Mouse (Mus musculus): ENCODE data around the gene Ltv1. TPM values are rescaled to one million over a fixed set of nuclear protein-coding genes. Genes with fewer than 3 reads are reported as not detected.

Gene Ltv1
- polyA plus RNA-seq, 1 experiment from 2014 or later, result 78.5 TPM

DNA sequence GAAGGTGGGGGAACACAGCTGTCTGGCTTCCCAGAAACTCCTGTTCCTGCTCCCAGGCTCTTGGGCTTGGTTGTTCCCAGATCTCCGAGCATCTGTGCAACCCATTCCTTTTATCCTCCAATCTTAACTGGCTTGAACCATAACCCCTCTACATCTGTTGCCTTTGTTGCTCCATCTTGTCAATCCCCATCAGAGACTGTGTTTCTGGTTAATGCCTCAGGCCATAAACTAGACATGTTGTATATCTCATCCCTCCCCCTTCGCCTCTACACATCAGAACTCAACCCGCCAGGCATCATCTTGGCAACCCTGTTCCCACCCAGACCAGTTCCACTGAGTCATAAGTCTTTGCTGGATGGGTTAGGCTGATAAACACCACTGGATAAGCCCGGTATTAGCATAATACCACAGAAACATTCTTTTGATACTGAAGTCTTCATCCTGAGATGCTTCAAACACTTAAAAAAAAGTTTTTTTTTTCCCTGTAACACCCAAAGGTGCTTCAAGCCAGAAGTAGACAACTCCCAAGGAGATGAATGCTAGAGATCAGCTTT, 40.1 kb downstream of the Ltv1 start:
- H3K9me3 ChIP-seq (ENCODE audit: control insufficient read depth, low read length), result no peaks in the 10 kb centered on the region
- H3K4me2 ChIP-seq (ENCODE audit: low read depth), result no peak overlapping the region
- no peak overlapping the region for H3K27ac ChIP-seq (ENCODE audit: low read depth, low read length)
- H3K4me1 ChIP-seq (ENCODE audit: control insufficient read depth, insufficient read depth, low read length), result no peaks in the 10 kb centered on the region
- H3K36me3 ChIP-seq (ENCODE audit: control insufficient read depth, insufficient read depth, low read length), result no peaks in the 10 kb centered on the region
- no peak for ATAC-seq (ENCODE audit: insufficient read depth, low FRiP score, low TSS enrichment)
- H3K9ac ChIP-seq (ENCODE audit: low read length), result no peak overlapping the region
- WGBS, result 89% methylated on average over 4 of the region's 4 CpGs
- no peaks in the 10 kb centered on the region for H3K27me3 ChIP-seq (ENCODE audit: control insufficient read depth, insufficient read depth, low read length)
- H3K4me3 ChIP-seq (ENCODE audit: low read depth, low read length), result no peak overlapping the region
- no peak for DNase-seq (ENCODE audit: low spot score)

GRCm38 (mm10) chr10:13151353-13151752, 41.6 kb downstream of the Ltv1 start:
- no peak for DNase-seq (ENCODE audit: low spot score)
- H3K27ac ChIP-seq (ENCODE audit: low read depth, low read length), result no peak overlapping the region
- whole genome bisulfite sequencing, result 87% methylated on average over 5 of the region's 5 CpGs
- H3K36me3 ChIP-seq (ENCODE audit: control insufficient read depth, insufficient read depth, low read length), result no peaks in the 10 kb centered on the region
- no peaks in the 10 kb centered on the region for H3K27me3 ChIP-seq (ENCODE audit: control insufficient read depth, insufficient read depth, low read length)
- H3K4me1 ChIP-seq (ENCODE audit: control insufficient read depth, insufficient read depth, low read length), result no peaks in the 10 kb centered on the region
- no peak overlapping the region for H3K9ac ChIP-seq (ENCODE audit: low read length)
- no peak overlapping the region for H3K4me2 ChIP-seq (ENCODE audit: low read depth)
- no peaks in the 10 kb centered on the region for H3K9me3 ChIP-seq (ENCODE audit: control insufficient read depth, low read length)
- no peak overlapping the region for H3K4me3 ChIP-seq (ENCODE audit: low read depth, low read length)
- ATAC-seq (ENCODE audit: insufficient read depth, low FRiP score, low TSS enrichment), result no peak

GRCm38 (mm10) chr10:13150435-13150834, 42.5 kb downstream of the Ltv1 start:
- H3K4me1 ChIP-seq (ENCODE audit: control insufficient read depth, insufficient read depth, low read length), result no peaks in the 10 kb centered on the region
- DNase-seq (ENCODE audit: low spot score) (no peak), ATAC-seq (ENCODE audit: insufficient read depth, low FRiP score, low TSS enrichment) (no peak)
- H3K9ac ChIP-seq (ENCODE audit: low read length), result no peak overlapping the region; the same call in 1 of the 2 replicates
- H3K27ac ChIP-seq (ENCODE audit: low read depth, low read length), result no peak overlapping the region
- H3K36me3 ChIP-seq (ENCODE audit: control insufficient read depth, insufficient read depth, low read length), result no peaks in the 10 kb centered on the region
- WGBS, result 72% methylated on average over 3 of the region's 3 CpGs
- H3K27me3 ChIP-seq (ENCODE audit: control insufficient read depth, insufficient read depth, low read length), result no peaks in the 10 kb centered on the region
- no peaks in the 10 kb centered on the region for H3K9me3 ChIP-seq (ENCODE audit: control insufficient read depth, low read length)
- no peak overlapping the region for H3K4me2 ChIP-seq (ENCODE audit: low read depth)
- no peak overlapping the region for H3K4me3 ChIP-seq (ENCODE audit: low read depth, low read length)

GRCm38 (mm10) chr10:13140434-13140833, 52.5 kb downstream of the Ltv1 start:
- no peak for DNase-seq (ENCODE audit: low spot score)
- no peak overlapping the region for H3K27ac ChIP-seq (ENCODE audit: low read depth, low read length)
- no peak overlapping the region for H3K4me2 ChIP-seq (ENCODE audit: low read depth)
- WGBS, result 84% methylated on average over 2 of the region's 2 CpGs
- H3K9me3 ChIP-seq (ENCODE audit: control insufficient read depth, low read length), result no peaks in the 10 kb centered on the region
- H3K27me3 ChIP-seq (ENCODE audit: control insufficient read depth, insufficient read depth, low read length), result no peaks in the 10 kb centered on the region
- H3K4me3 ChIP-seq (ENCODE audit: low read depth, low read length), result no peak overlapping the region
- H3K36me3 ChIP-seq (ENCODE audit: control insufficient read depth, insufficient read depth, low read length), result no peaks in the 10 kb centered on the region
- no peaks in the 10 kb centered on the region for H3K4me1 ChIP-seq (ENCODE audit: control insufficient read depth, insufficient read depth, low read length)
- H3K9ac ChIP-seq (ENCODE audit: low read length), result no peak overlapping the region
- no peak for ATAC-seq (ENCODE audit: insufficient read depth, low FRiP score, low TSS enrichment)

DNA sequence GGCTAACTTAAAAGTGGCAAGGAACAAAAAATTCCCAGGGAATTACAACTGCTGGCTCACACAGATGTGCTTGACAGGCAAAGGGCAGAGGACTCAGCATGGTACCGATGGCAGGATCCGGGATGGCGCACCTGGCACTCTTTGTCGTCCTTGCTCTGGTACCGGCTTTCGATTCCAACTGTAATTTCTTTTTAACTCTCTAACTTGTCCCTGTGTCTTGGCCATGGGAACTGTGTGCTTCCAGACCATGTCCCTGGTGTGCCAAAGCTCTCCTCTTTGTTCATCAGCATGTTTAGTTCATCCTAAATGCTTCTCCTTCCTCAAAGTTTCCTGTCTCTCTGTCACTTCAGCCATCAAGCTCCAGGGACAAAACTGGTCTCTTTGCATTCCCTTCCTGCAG, 55.1 kb downstream of the Ltv1 start:
- WGBS, result 92% methylated on average over 6 of the region's 6 CpGs
- no peak overlapping the region for H3K4me3 ChIP-seq (ENCODE audit: low read depth, low read length)
- H3K4me2 ChIP-seq (ENCODE audit: low read depth), result no peak overlapping the region
- H3K36me3 ChIP-seq (ENCODE audit: control insufficient read depth, insufficient read depth, low read length), result no peaks in the 10 kb centered on the region
- no peak overlapping the region for H3K27ac ChIP-seq (ENCODE audit: low read depth, low read length)
- H3K9ac ChIP-seq (ENCODE audit: low read length), result no peak overlapping the region
- H3K4me1 ChIP-seq (ENCODE audit: control insufficient read depth, insufficient read depth, low read length), result no peaks in the 10 kb centered on the region
- H3K9me3 ChIP-seq (ENCODE audit: control insufficient read depth, low read length), result no peaks in the 10 kb centered on the region
- H3K27me3 ChIP-seq (ENCODE audit: control insufficient read depth, insufficient read depth, low read length), result no peaks in the 10 kb centered on the region
- ATAC-seq (ENCODE audit: insufficient read depth, low FRiP score, low TSS enrichment) (no peak), DNase-seq (ENCODE audit: low spot score) (no peak)

- 95% methylated on average over 7 of the region's 7 CpGs for WGBS
- Histone ChIP-seq H3K36me3 (ENCODE audit: control insufficient read depth, insufficient read depth, low read length) (no peaks in the 10 kb centered on the region), H3K4me2 (ENCODE audit: low read depth) (no peak overlapping the region), H3K9me3 (ENCODE audit: control insufficient read depth, low read length) (no peaks in the 10 kb centered on the region), H3K27me3 (ENCODE audit: control insufficient read depth, insufficient read depth, low read length) (no peaks in the 10 kb centered on the region), H3K27ac (ENCODE audit: low read depth, low read length) (no peak overlapping the region), H3K9ac (ENCODE audit: low read length) (no peak overlapping the region), H3K4me3 (ENCODE audit: low read depth, low read length) (no peak overlapping the region), H3K4me1 (ENCODE audit: control insufficient read depth, insufficient read depth, low read length) (no peaks in the 10 kb centered on the region)
- no peak for ATAC-seq (ENCODE audit: insufficient read depth, low FRiP score, low TSS enrichment)
- no peak for DNase-seq (ENCODE audit: low spot score)
Observed at GRCm38 (mm10) chr10:13135751-13136150, 57.2 kb downstream of the Ltv1 start.

- 97% methylated on average over 7 of the region's 7 CpGs for WGBS
- ATAC-seq (ENCODE audit: insufficient read depth, low FRiP score, low TSS enrichment) (no peak), DNase-seq (ENCODE audit: low spot score) (no peak)
- Histone ChIP-seq H3K9me3 (ENCODE audit: control insufficient read depth, low read length) (no peaks in the 10 kb centered on the region), H3K27me3 (ENCODE audit: control insufficient read depth, insufficient read depth, low read length) (no peaks in the 10 kb centered on the region), H3K4me2 (ENCODE audit: low read depth) (no peak overlapping the region), H3K4me1 (ENCODE audit: control insufficient read depth, insufficient read depth, low read length) (no peaks in the 10 kb centered on the region), H3K4me3 (ENCODE audit: low read depth, low read length) (no peak overlapping the region), H3K9ac (ENCODE audit: low read length) (no peak overlapping the region), H3K36me3 (ENCODE audit: control insufficient read depth, insufficient read depth, low read length) (no peaks in the 10 kb centered on the region), H3K27ac (ENCODE audit: low read depth, low read length) (no peak overlapping the region)
Observed at GRCm38 (mm10) chr10:13135276-13135675, 57.7 kb downstream of the Ltv1 start.

- Histone ChIP-seq H3K4me2 (ENCODE audit: low read depth) (no peak overlapping the region), H3K4me3 (ENCODE audit: low read depth, low read length) (no peak overlapping the region), H3K9ac (ENCODE audit: low read length) (no peak overlapping the region), H3K4me1 (ENCODE audit: control insufficient read depth, insufficient read depth, low read length) (no peaks in the 10 kb centered on the region), H3K27me3 (ENCODE audit: control insufficient read depth, insufficient read depth, low read length) (no peaks in the 10 kb centered on the region), H3K9me3 (ENCODE audit: control insufficient read depth, low read length) (no peaks in the 10 kb centered on the region), H3K36me3 (ENCODE audit: control insufficient read depth, insufficient read depth, low read length) (no peaks in the 10 kb centered on the region), H3K27ac (ENCODE audit: low read depth, low read length) (no peak overlapping the region)
- DNase-seq (ENCODE audit: low spot score), result no peak
- 90% methylated on average over 4 of the region's 4 CpGs for WGBS
- ATAC-seq (ENCODE audit: insufficient read depth, low FRiP score, low TSS enrichment), result no peak
Observed at GRCm38 (mm10) chr10:13133850-13134249, 59.1 kb downstream of the Ltv1 start.

Measured in neural tube, embryonic 11.5 days (tissue).